Mouse (Mus musculus) hematopoietic stem cell, adult 5-6 weeks (primary cell): ENCODE results near the gene Gm3435. TPM values are rescaled to one million over a fixed set of nuclear protein-coding genes. Genes with fewer than 3 reads are reported as not detected.
"Not testable (repeated sequence)": the region's sequence is repeated elsewhere in the genome, so short reads cannot be mapped to it uniquely, and the experiment has no call there.

Experiments used
- ATAC-seq, 2 experiments: fragments of 125-278 bp in 1 of 2; replicated peaks in 1 of 2; 2 replicates each; pipeline ENCODE4 v1.8.0; 2016 to 2017; ENCODE audit warnings: inconsistent platforms in 2 of 2, mild to moderate bottlenecking in 2 of 2, moderate number of reproducible peaks in 2 of 2, low read depth in 1 of 2, moderate TSS enrichment in 1 of 2; ENCODE audit not compliant: low FRiP score in 2 of 2, poor library complexity in 2 of 2, severe bottlenecking in 2 of 2, insufficient read depth in 1 of 2, low TSS enrichment in 1 of 2
- total RNA-seq: library from RNA; stranded (forward); fragments of 172-1452, 232-1000 nt; gene quantifications from 2 replicates; pipeline ENCODE4 v1.2.3, GENCODE M21; 2017

The Gm3435 gene
- total RNA-seq: 3.0 TPM in 2 replicates

DNA sequence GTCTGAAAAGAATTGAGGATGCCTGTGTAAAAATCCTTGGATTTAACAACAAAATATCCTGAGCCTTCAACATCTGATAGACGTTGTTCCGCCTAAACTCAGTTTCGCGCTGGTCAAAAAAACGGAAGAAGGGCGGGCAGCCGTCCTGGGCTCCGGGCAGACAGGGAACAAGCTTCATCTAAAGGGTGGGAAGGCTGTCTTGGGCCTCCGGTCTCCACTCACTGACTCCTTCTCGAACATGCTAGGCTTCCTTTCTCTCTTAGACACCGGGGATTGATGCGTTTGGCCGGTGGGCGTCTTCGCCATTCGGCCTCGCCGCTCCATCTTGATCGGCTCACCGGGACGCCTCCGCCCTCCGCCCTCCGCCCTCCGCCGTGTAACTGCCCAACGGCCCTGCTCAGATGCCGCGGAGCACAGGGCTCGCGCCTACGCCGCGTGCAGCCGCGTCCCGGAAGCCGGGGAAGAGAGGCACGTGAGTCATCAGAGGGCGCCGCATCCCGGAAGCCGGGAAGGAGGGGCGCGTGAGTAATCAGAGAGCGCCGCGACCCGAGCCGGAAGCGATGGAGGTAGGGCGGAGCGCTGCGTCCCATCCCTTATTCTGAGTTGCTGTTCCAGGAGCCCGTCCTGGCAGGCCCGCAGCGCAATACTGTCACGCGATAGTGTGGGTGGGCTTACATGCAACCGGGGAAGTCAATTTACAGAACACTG, at the start of gene Gm3435:
Gene Gm3435, plus strand, starts transcription at position 471 of the 708 bp plus-strand sequence.
- peak; percentile 88 to 95 for ATAC-seq

DNA sequence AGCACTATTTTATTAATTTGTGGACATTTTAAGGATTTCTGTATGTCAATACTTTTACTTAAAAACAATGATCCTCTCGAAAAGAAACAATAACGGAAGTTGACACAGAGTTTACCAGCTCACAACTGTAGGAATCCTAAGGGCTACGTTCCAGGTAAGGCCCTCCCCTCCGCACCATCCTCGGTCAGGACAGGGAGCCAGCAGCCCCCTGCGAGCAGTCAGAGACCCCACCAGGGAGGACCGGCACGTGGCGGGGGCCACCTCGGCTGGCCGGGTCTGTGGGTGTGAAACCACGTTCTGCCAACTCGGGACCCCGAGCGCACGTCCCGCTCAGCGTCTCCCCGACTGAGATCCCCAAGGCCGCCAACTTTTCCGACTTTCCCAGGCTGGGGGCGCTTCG, 49.5 kb upstream of the Gm3435 start:
- ATAC-seq: 0 out of 4 replicates have a peak, but pooled peaks of 1 of the 2 experiments have one; percentile 10

GRCm38 (mm10) chr17:14960951-14961556, 48.9 kb upstream of the Gm3435 start, which contains the start of gene Phf10:
Gene Phf10, minus strand, starts transcription at chr17:14961273.
- ATAC-seq: not testable (repeated sequence)

- peak; percentile 69 to 77 for ATAC-seq
These were observed 48.3 kb upstream of the Gm3435 start for GRCm38 (mm10) chr17:14961557-14962154.

GRCm38 (mm10) chr17:14968373-14968913, 41.5 kb upstream of the Gm3435 start:
- peak in 1 of 2 experiments; percentile 31; a peak in 2 of 4 replicates for ATAC-seq

GRCm38 (mm10) chr17:14977718-14978361, 32.1 kb upstream of the Gm3435 start:
- ATAC-seq: peak; percentile 71 to 72

GRCm38 (mm10) chr17:14978362-14979038, 31.5 kb upstream of the Gm3435 start, which contains the start of the genes 9030025P20Rik and Gm3417:
Gene 9030025P20Rik, plus strand, starts transcription at chr17:14978468.
Gene Gm3417, minus strand, starts transcription at chr17:14978790.
- ATAC-seq: peak; percentile 86 to 94

- ATAC-seq: peak; percentile 27 to 67; a peak in 3 of 4 replicates
These were observed 19.8 kb upstream of the Gm3435 start for GRCm38 (mm10) chr17:14990116-14990702.

DNA sequence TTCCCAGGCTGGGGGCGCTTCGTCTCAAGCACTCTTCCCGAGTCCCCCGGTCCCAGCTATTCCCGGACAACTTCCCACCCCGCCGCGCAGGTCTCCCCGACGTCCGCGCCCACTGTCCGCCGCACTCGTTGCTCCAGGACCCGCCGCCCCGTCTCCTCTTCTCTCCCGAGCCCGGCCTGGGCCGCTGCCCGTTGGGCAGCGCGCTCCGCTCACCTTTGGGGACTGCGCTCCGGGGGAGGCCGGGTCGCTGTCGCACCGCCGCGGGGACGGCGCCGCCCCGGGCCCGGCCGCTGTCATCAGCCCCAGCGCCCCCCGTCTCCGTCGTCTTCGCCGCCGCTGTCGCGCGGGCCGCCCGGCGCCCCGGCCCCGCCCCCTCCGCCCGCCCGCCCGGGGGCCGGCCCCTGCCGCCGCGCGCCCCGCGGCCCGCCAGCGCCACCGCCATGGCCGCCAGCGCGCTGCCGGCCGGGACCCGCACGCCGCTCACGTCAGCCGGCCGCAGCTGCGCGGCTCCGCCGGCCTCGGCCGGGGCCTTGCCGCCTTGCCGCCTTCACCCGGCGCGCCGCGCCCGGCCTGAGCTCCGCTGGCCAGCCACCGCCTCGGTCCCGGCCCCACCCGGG, 17.3 kb upstream of the Gm3435 start:
- ATAC-seq: peak in 1 of 2 experiments; percentile 2; a peak in 1 of 4 replicates

DNA sequence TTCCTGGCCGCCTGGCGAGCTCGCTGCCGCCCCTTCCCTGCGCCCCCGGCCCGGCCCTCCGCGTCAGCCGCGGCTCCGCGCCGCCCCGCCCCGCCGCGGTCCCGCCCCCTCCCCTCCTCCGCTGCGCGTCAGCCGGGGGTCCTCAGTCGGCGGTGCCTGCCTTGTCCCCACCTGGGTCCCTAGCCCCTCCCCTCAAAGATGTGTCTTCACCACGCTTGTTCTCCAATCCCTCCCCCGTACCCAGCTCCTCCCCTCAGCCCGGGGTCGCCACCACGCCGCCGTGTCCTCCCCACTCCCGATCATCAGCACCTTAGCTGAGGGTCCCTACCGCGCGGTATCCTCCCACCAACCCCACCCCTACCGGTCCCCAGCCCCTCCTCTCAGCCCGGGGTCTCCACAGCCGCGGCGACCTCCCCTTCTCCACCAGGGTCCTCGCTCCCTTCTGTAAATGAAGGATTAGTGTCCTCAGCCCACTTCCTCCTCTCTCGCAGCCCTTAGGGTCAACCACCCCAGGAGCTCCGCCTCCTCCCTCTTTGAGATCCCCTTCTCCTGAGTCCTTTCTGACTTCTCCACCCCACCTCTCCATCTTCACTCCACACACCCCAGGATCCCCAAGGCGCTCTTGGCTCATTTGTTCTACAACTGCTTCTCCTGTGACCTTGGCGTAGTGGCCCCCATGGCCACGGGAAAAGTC, 16.7 kb upstream of the Gm3435 start:
- peak; percentile 68 to 71 for ATAC-seq

DNA sequence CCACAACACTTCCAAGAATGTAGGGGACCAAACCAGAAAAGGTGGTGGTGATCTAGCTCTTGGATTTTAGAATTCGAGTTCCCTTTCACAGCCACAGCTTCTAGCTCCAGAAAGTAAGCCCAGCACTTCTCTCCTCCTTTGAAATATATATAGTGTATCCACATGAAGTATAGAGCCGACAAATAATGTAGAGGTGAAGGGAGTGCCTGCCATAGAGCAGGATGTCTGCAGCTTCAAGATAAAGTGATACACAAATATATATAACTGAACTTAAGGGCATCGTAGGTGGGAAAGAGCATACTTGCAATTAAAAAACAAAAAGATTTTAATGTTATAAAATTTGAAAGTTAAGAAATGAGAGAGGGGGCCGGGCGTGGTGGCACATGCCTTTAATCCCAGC, 15.8 kb upstream of the Gm3435 start:
- not testable (repeated sequence) for ATAC-seq

DNA sequence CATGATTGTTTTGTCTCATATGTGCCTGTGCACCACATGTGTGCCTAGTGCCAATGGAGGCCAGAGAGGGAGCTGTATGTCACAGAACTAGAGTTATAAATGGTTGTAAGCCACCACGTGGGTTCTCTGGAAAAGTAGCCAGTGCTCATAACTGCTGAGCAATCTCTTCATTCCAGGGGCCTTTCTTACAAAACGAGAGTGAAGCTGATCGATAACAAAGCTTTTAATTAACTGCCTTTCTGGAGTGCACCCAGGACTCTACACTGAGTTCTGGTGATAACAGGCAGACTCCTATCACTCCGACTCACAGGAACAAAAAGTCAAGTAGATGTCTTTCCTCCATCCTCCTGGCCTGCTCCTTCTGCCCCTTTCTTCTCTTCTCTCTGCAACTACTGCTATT, 9.9 kb upstream of the Gm3435 start:
- peak in 1 of 2 experiments; percentile 29; a peak in 1 of 4 replicates for ATAC-seq

- ATAC-seq: peak; percentile 72 to 73
These were observed 888 bp upstream of the Gm3435 start for GRCm38 (mm10) chr17:15009088-15009487.

DNA sequence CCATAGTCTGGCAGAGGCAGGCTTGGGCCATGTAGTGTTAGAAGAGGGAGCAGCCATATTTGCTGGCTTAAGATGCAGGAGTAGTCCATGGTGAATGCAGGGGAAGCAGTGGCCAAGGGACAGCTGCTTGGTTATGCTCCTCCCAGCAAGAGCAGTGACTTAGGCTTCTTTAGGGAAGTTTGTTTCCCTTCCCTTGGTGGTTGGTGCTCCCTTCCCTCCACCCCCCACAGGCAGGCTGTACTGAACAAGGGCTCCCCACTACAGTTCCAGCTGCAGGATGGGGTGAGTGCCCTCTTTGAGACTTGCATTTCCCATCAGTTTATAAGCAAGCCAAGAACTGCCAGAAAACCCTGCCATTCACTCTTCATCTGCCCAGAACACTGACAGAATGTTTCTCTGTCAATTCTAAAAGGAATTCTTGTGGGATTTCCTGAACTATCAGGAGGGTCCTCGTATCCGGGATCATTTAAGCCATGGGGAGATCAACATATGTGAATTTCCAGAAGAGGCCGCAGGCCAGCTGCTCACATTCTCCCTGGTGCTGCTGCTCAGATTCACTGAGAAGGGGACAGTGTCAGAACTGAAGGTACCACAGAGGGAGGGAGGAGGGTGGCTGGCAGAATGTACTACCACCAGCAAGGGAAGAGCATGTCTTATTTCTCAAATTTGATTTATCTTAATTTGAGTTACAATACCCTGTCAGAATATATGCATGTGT, 11.7 kb downstream of the Gm3435 start:
- ATAC-seq: peak; percentile 57 to 61

- 0 out of 4 replicates have a peak, but pooled peaks of 1 of the 2 experiments have one; percentile 0 for ATAC-seq
These were observed 14.0 kb downstream of the Gm3435 start for GRCm38 (mm10) chr17:15023878-15024492.
